Mouse (Mus musculus) right cerebral cortex, postnatal 4 days (tissue): ENCODE measurements at regions not wholly inside any gene's neighbourhood (a gene's known extent, or its start where the extent isn't known, plus 50 kb on each side); places are given as distances from the start of the nearest gene placed in this dataset.
A peak's percentile ranks its signal among the peaks of the same experiment; 100 is the strongest.

Experiments
- DNase-seq: peaks from one replicate; pipeline ENCODE4 v3.0.0-alpha.2; 2022

DNA sequence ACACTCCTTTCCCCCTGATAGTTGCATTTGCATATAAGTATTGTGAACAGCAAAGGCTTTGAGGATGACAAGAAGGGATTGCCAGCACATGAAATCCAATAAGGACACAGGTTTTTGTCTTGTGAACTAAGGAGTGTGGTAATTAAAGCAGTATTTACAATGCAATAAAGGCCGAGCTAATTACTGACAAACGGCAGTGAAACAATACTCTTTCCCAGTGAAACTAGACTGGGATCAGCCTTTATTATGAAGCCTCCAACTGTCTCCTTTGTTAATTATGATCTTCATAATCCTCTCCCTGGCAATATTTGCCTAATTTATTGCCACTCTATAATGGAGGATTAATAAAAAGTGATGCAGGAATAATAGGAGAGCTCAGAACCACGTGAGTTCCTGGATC is 704.2 kb upstream of the Api5 start:
- DNase-seq: no peak

DNA sequence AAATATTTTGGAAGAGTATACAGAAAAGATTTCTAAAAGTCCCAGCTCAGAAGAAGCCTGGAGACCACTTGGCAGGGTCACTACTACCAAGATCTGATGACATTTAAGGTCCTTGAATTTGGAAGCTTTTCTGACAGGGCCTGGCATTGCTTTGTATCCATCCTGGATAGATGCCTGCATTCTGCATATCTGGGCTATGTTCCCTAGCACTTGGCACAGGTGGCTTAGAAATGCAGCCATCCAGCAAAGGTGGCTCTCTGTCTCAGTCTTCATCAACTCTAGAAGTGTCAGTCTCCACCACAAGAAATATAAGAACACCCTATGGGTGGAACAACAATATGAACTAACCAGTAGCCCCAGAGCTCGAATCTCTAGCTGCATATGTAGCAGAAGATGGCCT is 702.2 kb upstream of the Api5 start:
- no peak for DNase-seq

DNA sequence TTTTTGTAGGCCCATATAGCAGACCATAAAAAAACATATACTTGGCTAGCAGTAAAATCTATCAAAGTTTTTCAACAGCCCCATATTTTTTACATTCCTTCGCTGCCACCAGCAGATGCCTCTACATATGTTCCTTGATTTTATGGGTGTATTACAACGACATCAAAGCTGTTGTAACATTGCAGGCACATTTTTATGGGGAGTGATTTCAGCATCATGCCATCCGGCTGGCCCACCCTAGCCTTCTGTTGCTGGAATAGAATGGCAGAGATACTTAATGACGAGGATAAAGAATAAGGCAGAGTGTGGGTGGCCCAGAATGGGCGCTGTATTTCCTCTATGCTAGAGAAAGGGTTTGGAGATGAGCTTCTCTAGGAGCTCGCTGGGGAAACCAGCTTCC is 698.7 kb upstream of the Api5 start:
- peak; percentile 23 for DNase-seq

DNA sequence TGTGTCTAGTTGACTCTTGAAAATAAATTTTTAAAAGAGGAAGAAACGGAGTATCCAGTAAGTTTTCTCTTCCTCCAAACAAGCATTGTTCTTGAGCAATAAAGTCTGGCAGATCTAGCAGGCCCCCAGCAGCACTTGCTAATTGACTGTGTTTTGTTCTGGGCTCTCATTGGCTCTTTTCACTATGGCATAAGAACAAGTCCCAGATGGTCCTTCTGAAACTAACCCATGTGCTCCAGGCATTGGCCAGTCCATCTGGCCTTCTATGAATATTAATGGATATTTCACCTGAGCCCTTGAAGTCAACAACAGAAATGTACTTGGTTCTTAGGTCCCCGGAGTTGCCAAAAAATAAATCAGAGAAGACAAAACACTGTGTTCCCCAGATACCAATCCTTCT is 693.2 kb upstream of the Api5 start:
- DNase-seq: no peak

DNA sequence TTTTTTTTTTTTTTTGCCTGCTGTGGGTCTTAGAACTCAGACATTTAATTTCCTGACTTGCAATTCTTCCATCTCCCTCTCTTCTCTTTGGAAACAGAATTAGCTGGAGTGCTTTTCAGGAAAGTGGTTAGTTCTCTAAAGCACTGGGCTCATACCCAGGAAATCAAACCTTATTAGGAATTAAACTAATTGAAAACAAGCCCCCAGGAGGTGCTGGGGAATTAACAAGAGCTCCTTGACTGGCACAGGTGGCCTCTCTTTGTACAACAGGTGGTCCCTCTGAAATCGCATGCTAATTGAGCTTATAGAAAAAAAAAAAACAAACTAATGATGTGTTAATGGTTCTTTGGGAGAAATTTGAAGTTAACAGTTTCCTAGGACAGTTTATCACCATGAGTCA is 690.8 kb upstream of the Api5 start:
- DNase-seq: no peak

DNA sequence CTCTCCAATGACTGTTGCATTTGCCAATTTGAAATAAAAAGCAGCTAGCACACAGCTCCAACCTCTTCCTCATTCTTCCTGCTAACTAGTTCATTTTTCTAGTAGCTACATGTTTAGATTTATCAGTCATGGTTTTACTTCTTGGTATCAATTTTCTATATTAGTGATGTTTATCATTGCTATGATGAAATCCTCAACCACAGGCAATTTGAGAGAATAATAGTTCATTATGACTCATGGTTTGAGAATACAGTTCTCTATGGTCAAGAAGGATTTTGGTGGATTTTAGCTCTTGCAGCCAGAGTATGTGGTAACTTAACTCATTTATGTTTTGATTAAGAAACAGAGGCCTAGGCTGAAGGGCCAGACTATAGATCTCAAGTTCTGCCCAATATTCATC is 681.6 kb upstream of the Api5 start:
- DNase-seq: no peak

DNA sequence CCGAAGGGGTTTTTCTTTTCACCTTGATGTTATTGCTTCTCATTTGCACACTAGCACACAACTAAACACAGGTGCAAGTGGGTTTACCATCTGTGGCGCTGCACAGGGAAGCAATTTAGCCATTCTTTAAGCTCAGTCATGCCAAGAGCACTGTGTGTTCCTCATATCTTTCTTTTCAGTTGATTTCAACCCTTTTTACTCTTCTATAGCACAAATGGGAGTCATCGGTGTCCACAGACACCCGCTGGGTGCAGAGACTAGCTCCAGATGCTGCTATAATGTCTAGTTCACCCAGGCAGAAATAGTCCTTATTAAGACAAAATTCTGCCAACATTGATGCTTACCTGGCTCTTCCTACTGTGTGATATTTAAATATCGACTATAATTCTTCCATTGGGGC is 659.1 kb upstream of the Api5 start:
- no peak for DNase-seq

DNA sequence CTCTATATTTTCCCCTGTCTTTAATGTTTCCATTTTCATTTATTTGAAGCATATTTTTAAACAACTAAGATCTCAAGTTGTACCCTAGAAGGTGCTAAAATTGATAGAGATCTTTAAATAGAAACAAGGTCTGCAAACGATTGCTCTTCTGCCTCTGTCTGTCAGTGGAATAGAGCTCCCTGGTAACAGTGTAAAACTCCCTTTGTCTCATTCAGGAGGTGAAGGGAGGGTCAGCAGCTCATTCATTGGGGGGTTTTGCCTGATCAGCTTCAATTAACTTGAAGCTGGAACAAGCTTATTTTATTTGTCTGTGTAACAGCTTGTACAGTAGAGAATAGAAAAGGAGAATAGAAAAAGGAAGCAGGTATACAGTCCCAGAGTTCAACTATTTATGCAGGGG is 616.7 kb upstream of the Api5 start:
- no peak for DNase-seq

DNA sequence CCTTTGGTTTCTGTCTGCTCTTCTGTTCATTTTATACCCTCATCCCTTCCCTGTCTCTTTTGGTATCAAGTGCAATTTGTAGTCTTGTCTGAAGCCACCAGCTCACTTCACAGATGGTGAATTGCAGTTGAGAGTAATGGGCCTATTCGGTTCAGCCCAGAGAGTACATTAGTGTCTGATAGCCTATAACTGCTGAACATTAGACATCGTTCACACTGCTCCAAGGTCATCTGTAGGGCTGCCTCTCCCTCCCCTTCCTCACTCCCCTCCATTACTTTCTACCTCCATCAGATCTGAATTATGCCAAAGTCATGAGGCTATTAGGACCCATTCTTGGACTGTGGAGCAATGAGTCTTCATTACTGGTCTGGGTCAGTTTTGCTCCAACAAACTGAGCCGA is 615.9 kb upstream of the Api5 start:
- DNase-seq: no peak
